Mouse (Mus musculus): ENCODE measurements at regions not wholly inside any gene's neighbourhood (a gene's known extent, or its start where the extent isn't known, plus 50 kb on each side); places are given as distances from the start of the nearest gene placed in this dataset.
A peak's percentile ranks its signal among the peaks of the same experiment; 100 is the strongest.

GRCm38 (mm10) chr10:43742085-43743054, 159.2 kb downstream of the Qrsl1 start:
- Histone ChIP-seq H3K36me3 (replicated peaks; ENCODE audit: control insufficient read depth, insufficient read depth, low read depth) (no peaks in the 10 kb centered on the region), H3K9ac (replicated peaks) (peak overlapping the region; percentile 45; the same call in 1 of the 2 replicates), H3K4me1 (replicated peaks; ENCODE audit: control insufficient read depth in 2 of 2, insufficient read depth in 2 of 2, low read length in 1 of 2) (peaks cover 12 to 23% of the 10 kb centered on the region in 2 experiments), H3K4me2 (ENCODE audit: low read depth) (peak overlapping the region; percentile 58), H3K27me3 (ENCODE audit: control insufficient read depth, insufficient read depth, low read length) (no peaks in the 10 kb centered on the region), H3K4me3 (ENCODE audit: insufficient read depth in 1 of 2, low read depth in 2 of 2, low read length in 2 of 2) (peak overlapping the region; percentile 28 to 30), H3K9me3 (ENCODE audit: control insufficient read depth, low read length) (no peaks in the 10 kb centered on the region), H3K27ac (no peak overlapping the region)
- 16% methylated on average over 15 of the region's 15 CpGs for WGBS (ENCODE audit: insufficient replicate concordance)
- ATAC-seq (ENCODE audit: insufficient read depth) (peak; percentile 61), DNase-seq (ENCODE audit: low read depth in 3 of 3, low spot score in 3 of 3) (no peak)
- 0 out of 2 replicates have a peak, but pooled peaks have one; percentile 8 for TF ChIP-seq EP300 (IDR thresholded peaks at IDR 0.05; ENCODE audit: low read depth)
- no peak for TF ChIP-seq CTCF (IDR thresholded peaks at IDR 0.05; ENCODE audit: low read depth)

GRCm38 (mm10) chr10:43743188-43744120, 158.1 kb downstream of the Qrsl1 start:
- no peaks in the 10 kb centered on the region for H3K9me3 ChIP-seq (ENCODE audit: control insufficient read depth, low read length)
- no peak for TF ChIP-seq EP300 (IDR thresholded peaks at IDR 0.05; ENCODE audit: low read depth)
- TF ChIP-seq CTCF (IDR thresholded peaks at IDR 0.05; ENCODE audit: low read depth) = no peak
- H3K4me2 ChIP-seq (ENCODE audit: low read depth) = no peak overlapping the region
- H3K4me1 ChIP-seq (replicated peaks; ENCODE audit: control insufficient read depth in 2 of 2, insufficient read depth in 2 of 2, low read length in 1 of 2) = peaks cover 12 to 23% of the 10 kb centered on the region in 2 experiments
- no peak overlapping the region for H3K9ac ChIP-seq (replicated peaks)
- no peak overlapping the region for H3K4me3 ChIP-seq (ENCODE audit: insufficient read depth in 1 of 2, low read depth in 2 of 2, low read length in 2 of 2)
- H3K27me3 ChIP-seq (ENCODE audit: control insufficient read depth, insufficient read depth, low read length) = no peaks in the 10 kb centered on the region
- no peak overlapping the region for H3K27ac ChIP-seq
- H3K36me3 ChIP-seq (replicated peaks; ENCODE audit: control insufficient read depth, insufficient read depth, low read depth) = no peaks in the 10 kb centered on the region
- WGBS (ENCODE audit: insufficient replicate concordance) = 79% methylated on average over 7 of the region's 7 CpGs
- DNase-seq (ENCODE audit: low read depth in 3 of 3, low spot score in 3 of 3) (no peak), ATAC-seq (ENCODE audit: insufficient read depth) (no peak)

GRCm38 (mm10) chr10:43745931-43746630, 155.5 kb downstream of the Qrsl1 start:
- WGBS (ENCODE audit: insufficient replicate concordance) = 73% methylated on average over 8 of the region's 8 CpGs
- Histone ChIP-seq H3K4me3 (ENCODE audit: insufficient read depth in 1 of 2, low read depth in 2 of 2, low read length in 2 of 2) (no peak overlapping the region), H3K4me2 (ENCODE audit: low read depth) (no peak overlapping the region), H3K27me3 (ENCODE audit: control insufficient read depth, insufficient read depth, low read length) (no peaks in the 10 kb centered on the region), H3K36me3 (replicated peaks; ENCODE audit: control insufficient read depth, insufficient read depth, low read depth) (no peaks in the 10 kb centered on the region), H3K9ac (replicated peaks) (no peak overlapping the region), H3K9me3 (ENCODE audit: control insufficient read depth, low read length) (no peaks in the 10 kb centered on the region), H3K27ac (no peak overlapping the region), H3K4me1 (replicated peaks; ENCODE audit: control insufficient read depth in 2 of 2, insufficient read depth in 2 of 2, low read length in 1 of 2) (peaks cover 6 to 18% of the 10 kb centered on the region in 2 experiments; a peak in 3 of 4 replicates)
- no peak for ATAC-seq (ENCODE audit: insufficient read depth)
- no peak for TF ChIP-seq CTCF (IDR thresholded peaks at IDR 0.05; ENCODE audit: low read depth)
- no peak for TF ChIP-seq EP300 (IDR thresholded peaks at IDR 0.05; ENCODE audit: low read depth)
- no peak for DNase-seq (ENCODE audit: low read depth in 3 of 3, low spot score in 3 of 3)

GRCm38 (mm10) chr10:43746631-43747001, 154.9 kb downstream of the Qrsl1 start:
- H3K4me2 ChIP-seq (ENCODE audit: low read depth) = no peak overlapping the region
- no peak overlapping the region for H3K9ac ChIP-seq (replicated peaks)
- TF ChIP-seq CTCF (IDR thresholded peaks at IDR 0.05; ENCODE audit: low read depth) (no peak), EP300 (IDR thresholded peaks at IDR 0.05; ENCODE audit: low read depth) (no peak)
- H3K4me1 ChIP-seq (replicated peaks; ENCODE audit: control insufficient read depth in 2 of 2, insufficient read depth in 2 of 2, low read length in 1 of 2) = peaks cover 6 to 14% of the 10 kb centered on the region in 2 experiments; a peak in 3 of 4 replicates
- no peaks in the 10 kb centered on the region for H3K36me3 ChIP-seq (replicated peaks; ENCODE audit: control insufficient read depth, insufficient read depth, low read depth)
- H3K4me3 ChIP-seq (ENCODE audit: insufficient read depth in 1 of 2, low read depth in 2 of 2, low read length in 2 of 2) = no peak overlapping the region
- ATAC-seq (ENCODE audit: insufficient read depth) (no peak), DNase-seq (ENCODE audit: low read depth in 3 of 3, low spot score in 3 of 3) (no peak)
- 65% methylated on average over 1 of the region's 1 CpGs for WGBS (ENCODE audit: insufficient replicate concordance)
- H3K9me3 ChIP-seq (ENCODE audit: control insufficient read depth, low read length) = no peaks in the 10 kb centered on the region
- H3K27ac ChIP-seq = no peak overlapping the region
- H3K27me3 ChIP-seq (ENCODE audit: control insufficient read depth, insufficient read depth, low read length) = no peaks in the 10 kb centered on the region
